Mouse (Mus musculus) embryo, embryonic 9.5 days (tissue): ENCODE data around the gene Auh.
A peak's percentile ranks its signal among the peaks of the same experiment; 100 is the strongest.

Experiments used
- DNase-seq: peaks from one replicate; pipeline ENCODE4 v3.0.0-alpha.2; 2017; ENCODE audit errors: extremely low spot score

The Auh gene

GRCm38 (mm10) chr13:52878823-52879222 lies 50.7 kb downstream of the Auh start:
- DNase-seq = no peak

- DNase-seq = no peak
Measured at GRCm38 (mm10) chr13:52875541-52876325, 53.7 kb downstream of the Auh start.

DNA sequence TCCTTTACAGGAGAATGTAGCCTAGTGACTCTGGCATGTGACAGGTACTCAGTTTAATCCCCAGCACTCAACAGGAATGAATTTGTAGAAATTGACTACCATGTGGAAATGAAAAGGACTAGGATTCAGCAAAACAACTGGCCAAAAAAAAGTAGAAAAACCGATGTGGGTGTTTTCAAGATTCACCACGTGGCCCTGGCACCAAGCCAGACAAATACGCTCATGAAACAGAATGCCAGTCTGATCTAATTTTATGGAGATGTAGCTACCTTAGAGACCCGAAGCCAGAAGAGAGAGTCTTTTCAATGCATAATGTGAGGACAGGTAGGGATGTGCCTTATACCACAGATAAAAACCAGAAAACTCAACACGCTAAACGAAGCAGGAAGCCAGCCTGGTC lies 54.4 kb downstream of the Auh start:
- DNase-seq = no peak

GRCm38 (mm10) chr13:52874338-52874737 lies 55.1 kb downstream of the Auh start:
- no peak for DNase-seq

GRCm38 (mm10) chr13:52873923-52874322 lies 55.6 kb downstream of the Auh start:
- DNase-seq = no peak

DNA sequence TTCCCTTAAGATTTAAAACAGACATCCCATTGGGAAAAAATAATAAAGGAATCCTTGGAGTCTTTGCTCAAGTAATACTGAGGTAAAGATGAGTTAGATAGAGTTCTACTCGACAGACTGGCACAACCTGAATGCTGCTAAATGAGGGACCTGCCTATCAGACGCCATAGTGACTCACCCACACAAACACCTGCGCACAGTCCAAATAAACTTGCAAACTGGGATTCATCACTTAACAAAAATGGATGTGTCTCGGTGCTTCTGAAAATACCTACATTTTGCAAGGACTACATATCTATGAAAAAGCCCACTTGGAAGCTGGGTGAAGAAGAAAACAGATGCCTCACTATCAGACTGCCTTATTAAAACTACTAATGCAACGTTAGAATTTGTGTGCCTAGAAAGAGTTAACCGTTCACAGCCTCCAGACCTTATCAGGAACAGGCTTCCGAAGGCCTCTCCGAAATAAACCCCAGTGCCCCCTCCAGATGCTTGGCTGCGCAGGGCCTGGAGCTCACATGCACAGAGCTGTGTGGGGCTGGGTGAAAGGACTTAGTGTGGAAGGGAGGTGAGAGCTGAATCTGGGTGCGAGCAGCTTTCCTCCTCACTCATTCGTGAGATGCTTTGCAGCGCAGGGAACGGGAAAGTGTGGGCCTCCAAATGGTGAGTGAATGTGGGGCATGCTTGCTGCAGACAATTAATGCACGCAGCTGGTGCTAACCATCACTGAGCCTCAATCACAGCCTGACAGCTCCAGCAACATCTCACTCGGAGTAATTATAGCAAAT lies 63.3 kb downstream of the Auh start:
- peak; percentile 17 for DNase-seq

DNA sequence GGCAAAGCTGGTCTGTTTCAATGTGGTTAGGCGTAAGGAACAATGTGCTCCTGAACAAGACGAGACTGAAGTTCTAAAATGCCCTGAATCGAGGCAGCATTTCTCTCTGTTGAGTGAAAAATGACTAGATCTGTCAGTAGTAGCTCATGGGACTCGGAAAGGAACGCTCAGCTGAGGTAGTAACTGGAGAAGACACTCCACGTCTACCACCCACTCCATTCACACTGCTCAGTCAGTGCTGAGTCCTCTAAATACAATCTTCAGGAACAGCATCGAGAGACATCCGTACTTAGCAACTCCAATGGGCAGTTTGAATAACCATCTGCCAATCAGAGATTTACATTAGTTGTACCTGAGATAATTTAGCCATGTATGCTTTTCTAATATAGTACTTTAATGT lies 66.0 kb downstream of the Auh start:
- DNase-seq = no peak

GRCm38 (mm10) chr13:52860006-52860685 lies 69.3 kb downstream of the Auh start:
- no peak for DNase-seq

- no peak for DNase-seq
Measured at GRCm38 (mm10) chr13:52859065-52859820, 70.2 kb downstream of the Auh start.

- DNase-seq = no peak
Measured at GRCm38 (mm10) chr13:52858373-52858772, 71.1 kb downstream of the Auh start.

DNA sequence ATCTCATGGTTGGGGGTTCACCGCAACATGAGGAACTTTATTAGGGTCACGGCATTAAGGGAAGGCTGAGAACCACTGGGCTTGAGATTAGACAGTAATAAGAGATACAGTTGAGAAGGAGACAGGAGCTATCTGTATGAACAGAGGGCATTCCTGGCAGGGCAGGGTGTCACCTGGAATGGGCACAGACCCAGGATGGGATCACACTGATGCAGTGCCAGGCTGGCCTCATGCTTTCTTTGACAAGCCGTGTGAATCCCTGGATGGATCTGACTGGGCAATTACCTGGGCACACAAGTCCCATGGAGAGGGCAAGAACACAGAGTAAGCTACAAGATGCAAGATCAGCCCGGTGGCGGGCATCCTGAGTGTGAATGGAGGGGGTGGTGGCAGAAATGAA lies 71.7 kb downstream of the Auh start:
- no peak for DNase-seq

- peak; percentile 50 for DNase-seq
Measured at GRCm38 (mm10) chr13:52853536-52853935, 75.9 kb downstream of the Auh start.

- DNase-seq = no peak
Measured at GRCm38 (mm10) chr13:52851886-52852285, 77.6 kb downstream of the Auh start.

DNA sequence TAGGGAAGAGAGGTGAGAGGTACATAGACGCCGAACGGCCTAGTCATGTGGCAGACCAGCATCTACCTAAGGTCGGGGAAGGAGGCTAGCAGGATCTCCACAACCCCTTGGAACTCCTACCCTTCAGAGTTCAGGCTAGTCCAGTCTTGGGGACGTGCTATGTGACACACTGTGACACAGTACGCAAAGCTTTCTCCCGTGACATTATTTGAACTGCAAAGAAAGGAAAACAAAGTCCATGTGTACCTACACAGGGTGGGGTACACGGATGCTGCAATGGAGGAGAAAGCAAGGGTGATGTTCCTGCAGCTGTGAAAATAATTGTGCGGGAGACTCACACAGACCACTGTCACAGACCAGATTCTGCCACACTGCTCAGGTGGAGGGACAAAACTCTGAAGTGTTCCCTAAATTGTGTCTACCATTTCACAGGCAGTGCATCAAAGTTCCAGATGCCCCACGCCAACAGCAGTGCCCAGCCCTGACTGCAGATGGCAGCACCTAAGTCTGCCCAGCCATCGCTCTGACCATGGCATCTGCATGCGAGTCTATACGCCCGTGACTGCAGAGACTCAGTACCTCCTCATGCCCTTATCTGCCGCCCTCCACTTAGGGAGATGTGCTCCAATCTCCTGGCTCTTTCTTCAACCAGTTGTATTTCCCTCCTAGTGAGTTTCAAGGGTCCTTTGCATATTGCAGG lies 79.3 kb downstream of the Auh start:
- DNase-seq = no peak

DNA sequence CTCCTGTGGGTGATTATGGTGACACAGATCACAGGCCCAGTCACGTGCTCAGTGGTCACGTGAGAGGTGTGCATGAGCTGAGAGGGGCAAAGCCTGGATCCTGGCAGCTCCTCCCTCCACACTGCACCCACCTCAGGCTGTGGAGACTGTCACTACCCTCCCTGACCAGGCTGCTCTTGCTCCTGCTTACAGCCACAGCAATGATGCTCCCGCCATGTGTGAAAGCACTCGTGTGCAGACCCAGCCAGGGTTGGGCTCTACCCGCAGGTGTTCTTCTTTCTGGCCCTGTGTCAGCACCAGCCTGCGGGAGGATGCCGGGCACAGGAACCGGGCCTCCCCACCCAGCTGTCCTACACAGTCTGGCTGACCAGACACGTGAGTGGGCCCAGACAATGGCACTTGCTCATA lies 80.1 kb downstream of the Auh start:
- no peak for DNase-seq

GRCm38 (mm10) chr13:52847481-52847880 lies 82.0 kb downstream of the Auh start:
- DNase-seq = no peak

DNA sequence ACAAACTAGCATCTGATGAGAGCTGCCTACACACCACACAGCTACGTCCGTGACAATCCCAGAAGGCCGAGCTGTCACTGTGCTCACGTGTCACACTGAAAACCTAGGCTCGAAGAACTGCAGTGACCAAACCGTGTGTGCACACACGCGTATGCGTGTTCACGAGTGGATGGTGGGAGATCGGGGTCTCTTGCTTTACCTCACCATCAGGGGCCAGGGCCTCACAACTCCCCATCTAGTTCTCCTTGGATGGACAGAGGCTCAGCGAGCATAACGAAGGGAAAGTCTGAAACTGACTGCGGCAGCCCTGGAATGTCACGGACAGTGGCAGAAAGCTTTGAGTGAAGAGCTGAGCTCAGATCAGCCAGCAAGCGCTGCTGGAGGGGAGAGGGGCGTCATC lies 82.4 kb downstream of the Auh start:
- DNase-seq = no peak

- DNase-seq = no peak
Measured at GRCm38 (mm10) chr13:52845618-52846017, 83.9 kb downstream of the Auh start.

GRCm38 (mm10) chr13:52843536-52844178 lies 85.8 kb downstream of the Auh start:
- no peak for DNase-seq

GRCm38 (mm10) chr13:52836231-52836630 lies 93.2 kb downstream of the Auh start:
- no peak for DNase-seq

DNA sequence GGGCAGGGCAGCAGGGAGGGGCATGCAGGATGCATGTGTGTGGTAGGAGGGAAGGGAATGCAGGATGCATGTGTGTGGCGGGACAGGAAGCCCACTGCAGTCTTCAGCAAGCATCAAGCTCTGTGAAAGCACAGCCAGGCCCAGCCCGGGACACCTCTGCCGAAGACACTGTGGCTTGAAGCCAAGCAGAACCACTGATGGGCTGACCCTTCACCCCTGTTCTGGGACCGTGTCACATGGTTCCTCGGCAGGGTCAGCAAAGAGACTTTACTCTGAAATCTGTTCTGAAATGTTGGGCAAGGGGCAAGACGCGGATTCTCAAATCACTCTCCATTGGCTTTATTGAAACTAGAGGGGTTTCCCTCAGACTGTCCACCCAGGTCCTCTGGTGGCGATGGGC lies 94.9 kb downstream of the Auh start:
- DNase-seq = no peak
